Mouse (Mus musculus) 416B (cell line): ENCODE results near the gene Atp6v1fnb.
A peak's percentile ranks its signal among the peaks of the same experiment; 100 is the strongest.

ENCODE experiments used
- DNase-seq: peaks from one replicate; pipeline ENCODE4 v3.0.0; 2011; ENCODE audit warnings: low read depth

The Atp6v1fnb gene

GRCm38 (mm10) chr6:29471137-29471536 lies at the start of gene Atp6v1fnb:
TSS of gene Atp6v1fnb (plus strand) at chr6:29471437.
- no peak for DNase-seq

DNA sequence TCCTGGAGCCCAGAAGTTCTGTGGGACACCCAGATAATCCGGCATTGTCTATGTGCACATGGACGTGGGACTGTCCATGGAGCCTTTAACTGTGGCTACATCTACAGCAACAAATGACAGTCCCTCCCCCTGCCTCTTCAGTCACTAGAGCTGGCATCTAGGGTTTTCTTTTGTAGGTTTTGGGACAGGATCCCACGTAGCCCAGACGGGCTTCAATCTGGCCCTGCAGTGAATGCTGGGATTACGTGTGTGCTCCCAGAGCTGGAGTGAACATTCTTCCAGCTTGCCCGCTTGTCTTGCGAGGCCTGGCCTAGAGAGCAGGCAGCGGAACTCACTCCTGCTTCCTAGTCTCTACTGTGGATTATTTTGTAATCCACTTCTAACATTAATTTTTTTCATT lies 46.1 kb upstream of the Atp6v1fnb start:
- no peak for DNase-seq

- DNase-seq = no peak
Measured at GRCm38 (mm10) chr6:29426331-29426730, 44.9 kb upstream of the Atp6v1fnb start.

DNA sequence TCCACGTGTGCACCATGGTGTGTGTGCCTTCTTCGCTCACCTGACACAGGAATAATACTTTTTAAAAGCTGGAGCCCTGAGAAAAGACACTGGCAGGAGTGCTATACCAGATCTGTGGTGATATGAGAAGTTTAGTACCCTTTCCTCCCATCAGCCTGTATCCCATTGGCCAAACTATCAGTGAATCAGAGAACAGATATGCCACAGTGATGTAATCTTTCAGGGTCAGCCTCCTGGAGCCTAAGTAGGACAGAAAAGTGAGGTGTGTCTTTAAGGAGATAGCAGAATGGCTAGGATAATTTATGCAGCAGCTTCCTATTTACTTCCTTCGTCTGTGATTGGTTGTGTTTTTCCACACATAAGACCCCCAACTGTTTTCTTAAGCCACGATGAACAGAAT lies 43.1 kb upstream of the Atp6v1fnb start:
- no peak for DNase-seq

- DNase-seq = no peak
Measured at GRCm38 (mm10) chr6:29430681-29431420, 40.4 kb upstream of the Atp6v1fnb start.

GRCm38 (mm10) chr6:29431473-29431872 lies 39.8 kb upstream of the Atp6v1fnb start:
- DNase-seq = no peak

DNA sequence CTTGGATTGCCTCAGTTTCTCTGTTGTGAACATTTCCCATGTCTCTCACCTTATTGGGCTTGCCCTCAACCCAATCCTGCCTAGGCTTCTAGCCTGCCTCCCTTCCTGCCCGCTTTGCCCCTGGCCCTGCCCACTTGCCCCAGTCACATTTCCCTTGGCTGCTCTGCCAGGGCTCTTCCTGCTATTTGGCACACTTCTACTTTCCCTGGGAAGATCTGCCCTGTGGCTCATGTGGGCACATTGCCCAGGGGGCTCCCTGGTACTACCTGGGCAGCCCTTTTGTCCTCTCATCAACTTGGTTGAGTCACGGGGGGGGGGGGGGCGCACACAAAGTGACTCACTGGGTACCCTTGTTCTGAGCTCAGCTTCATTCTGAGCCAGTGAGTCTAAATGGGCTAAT lies 39.1 kb upstream of the Atp6v1fnb start:
- DNase-seq = no peak

DNA sequence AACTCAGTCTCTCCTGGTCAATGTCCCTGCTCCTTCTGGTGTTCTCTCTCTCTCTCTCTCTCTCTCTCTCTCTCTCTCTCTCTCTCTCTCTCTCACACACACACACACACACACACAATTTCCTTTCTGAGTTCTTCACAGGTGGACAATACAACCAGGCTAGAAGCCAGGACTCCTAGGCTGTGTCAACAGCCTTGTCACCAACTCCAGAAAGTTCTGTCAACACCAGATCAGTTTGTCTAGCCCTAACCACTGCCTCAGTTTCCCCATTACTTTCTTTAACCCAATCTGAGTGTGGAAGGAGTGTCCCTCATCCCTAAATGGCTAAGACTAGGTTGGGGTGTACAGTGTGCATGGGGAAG lies 38.6 kb upstream of the Atp6v1fnb start:
- DNase-seq = no peak

- no peak for DNase-seq
Measured at GRCm38 (mm10) chr6:29433038-29433803, 38.0 kb upstream of the Atp6v1fnb start, which contains the start of gene Flnc. TSS of gene Flnc (plus strand) at chr6:29433256.

DNA sequence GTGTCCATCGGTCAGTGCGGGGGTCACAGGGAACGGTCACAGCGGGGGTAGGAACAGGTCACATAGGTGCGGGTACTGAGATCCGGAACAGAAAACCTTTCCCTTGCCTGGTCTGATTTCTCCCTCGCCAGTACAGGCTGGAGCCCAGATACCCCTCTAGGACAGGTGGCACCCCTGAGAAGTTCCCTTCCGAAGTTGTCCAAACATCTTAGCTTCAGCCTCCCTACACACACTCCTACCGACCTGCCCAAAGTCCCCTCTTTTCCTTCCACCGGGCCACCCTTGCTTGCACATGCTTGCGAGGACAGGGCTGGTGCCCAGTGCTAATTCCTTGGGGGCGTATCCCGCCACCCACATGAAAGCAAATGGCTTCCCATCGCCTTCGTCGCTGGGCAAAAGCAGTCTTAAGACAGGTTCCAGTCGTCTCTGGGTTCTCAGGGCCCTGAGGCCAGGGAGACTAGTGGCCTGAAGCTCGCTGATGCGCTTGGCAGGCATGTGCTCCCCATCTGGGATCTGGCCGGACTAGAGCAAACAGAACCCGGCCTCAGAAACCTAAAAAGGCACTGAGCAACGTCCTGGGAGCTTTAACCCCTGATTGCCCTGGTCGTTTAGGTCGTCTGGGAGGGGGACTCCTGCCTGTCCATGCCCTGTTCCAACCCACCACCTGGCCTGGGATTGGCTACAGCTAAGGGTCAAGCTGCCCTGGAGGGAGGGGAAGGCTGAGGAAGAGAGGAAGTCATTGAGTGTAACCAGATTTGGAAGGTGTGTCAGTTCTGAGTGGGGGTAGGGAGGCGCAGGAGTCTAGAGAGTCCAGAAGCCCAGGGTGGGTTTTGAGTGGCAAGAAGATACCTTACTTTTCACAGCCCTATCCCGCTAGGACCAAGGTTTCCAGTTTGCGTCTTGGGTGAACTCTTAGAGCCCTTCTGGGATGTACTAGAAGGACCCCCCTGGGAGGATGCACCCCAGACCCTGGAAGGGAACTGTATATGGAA lies 37.1 kb upstream of the Atp6v1fnb start:
- no peak for DNase-seq

DNA sequence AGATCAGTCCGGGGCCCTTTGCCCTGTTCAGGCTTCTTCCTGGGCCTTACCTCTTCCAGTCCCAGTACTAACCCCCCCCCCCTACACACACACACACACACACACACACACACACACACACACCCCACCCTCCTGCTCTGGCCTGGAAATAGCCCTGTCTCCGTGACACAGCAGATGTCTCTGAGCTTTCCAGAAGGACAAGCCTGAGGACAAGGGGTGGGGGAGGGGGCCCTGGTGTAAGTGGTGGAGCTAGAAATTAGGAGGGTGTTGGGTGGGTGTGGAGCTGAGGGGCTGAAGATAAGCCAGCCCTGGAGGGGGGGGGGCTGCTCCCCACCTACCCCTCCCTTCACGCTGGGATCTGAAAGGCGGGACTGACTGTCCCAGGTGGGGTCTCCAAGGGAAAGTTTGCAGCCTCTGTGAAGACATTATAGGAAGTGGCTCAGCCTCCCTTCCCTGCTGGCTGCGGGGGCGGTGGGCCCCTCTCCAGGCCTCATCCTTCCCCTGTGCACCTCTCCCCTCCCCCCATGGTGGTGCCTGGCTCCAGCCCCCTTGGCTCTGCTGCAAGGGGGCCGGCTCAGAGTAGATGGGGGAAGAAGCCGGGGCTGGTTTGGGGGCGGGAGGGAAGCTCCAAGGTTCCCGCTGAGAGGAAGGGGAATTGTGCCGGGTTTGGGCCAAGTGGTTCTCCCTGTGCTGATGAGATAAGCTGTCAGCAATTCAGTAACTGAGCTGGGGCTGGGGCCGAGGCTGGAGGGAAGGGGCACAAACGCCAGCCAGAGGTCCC lies 36.1 kb upstream of the Atp6v1fnb start:
- DNase-seq = no peak

GRCm38 (mm10) chr6:29435940-29436451 lies 35.2 kb upstream of the Atp6v1fnb start:
- no peak for DNase-seq

DNA sequence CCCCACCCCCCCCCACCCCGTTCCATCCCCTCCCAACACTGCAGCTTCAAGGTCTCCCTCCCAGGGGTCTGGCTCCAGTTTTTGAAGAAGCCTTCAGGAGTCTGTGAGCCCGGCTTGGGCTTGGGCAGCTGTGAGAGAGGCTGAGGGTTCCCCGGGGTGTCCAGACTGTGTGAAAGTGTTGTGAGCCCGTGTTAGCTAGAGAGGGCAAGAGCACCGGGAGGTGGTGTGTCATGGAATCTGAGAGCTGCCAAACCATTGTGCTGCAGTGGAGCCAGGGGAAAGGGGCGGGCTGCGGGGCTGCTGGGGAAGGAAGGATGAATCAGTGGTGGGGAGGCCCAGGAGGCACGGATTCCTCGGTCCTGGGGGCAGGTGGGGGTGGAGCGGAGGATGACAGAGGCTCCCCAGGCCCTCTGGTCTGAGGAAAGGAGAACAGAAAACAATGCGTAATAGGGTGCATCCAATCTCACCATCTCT lies 34.7 kb upstream of the Atp6v1fnb start:
- DNase-seq = peak; percentile 41

DNA sequence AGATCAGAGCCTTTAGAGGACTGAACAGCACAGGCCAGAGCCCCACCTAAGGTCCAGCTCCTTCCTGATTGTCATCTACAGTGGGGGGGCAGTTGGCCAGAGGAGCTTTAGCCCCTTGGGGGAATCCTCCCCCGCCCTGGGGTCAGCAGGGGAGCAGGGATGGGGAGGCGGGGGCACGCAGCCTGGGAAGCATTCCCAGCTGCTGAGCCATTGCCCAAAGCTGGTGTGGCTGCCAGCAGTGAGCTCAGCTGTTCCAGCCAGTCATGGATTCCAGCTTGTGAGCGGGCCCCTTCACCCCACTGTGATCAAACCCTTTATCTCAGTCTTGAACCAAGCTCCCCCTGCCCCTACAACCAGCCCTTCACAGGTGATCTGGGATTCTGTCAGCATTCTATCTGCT lies 32.0 kb upstream of the Atp6v1fnb start:
- no peak for DNase-seq

DNA sequence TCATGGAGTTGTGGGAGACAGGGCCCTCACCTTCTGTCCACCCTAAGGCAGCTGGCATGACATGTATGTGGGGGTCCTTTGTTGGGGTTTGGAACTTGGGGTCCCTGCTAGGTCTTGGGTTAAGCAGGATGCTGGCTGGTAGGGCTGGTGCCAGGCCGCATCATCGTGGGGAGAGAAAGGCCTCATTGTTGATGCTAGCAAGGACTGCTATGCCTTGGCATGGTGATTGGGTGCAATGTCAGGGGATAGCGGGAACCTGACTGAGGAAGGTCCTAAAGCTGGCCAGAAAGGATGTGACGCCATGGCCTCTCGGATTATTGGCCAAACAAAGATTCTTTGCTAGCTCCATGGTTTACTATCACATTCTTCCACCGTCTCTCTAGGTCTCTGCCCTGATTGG lies 31.4 kb upstream of the Atp6v1fnb start:
- DNase-seq = no peak

GRCm38 (mm10) chr6:29444773-29445172 lies 26.5 kb upstream of the Atp6v1fnb start:
- peak; percentile 53 for DNase-seq

- no peak for DNase-seq
Measured at GRCm38 (mm10) chr6:29445354-29445753, 25.9 kb upstream of the Atp6v1fnb start.

DNA sequence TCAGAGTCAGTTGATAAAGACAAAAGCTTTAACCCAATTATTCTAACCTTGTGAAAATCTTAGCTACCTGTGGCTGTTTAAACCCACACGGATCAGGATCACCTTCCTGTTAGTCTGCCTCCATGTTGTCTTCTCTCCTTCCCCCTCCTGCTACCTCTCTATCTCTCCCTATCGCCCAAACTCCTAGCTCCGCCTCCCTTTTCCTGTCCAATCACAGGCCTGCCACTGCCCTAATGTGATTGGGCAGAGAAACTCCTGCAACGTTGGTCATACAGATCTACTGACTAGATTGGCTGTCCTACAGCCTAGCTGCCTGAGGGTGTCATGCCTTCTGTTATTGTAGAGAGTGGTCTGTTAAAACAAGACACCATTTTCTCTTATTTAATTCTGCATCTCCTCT lies 21.4 kb upstream of the Atp6v1fnb start:
- DNase-seq = peak; percentile 52

GRCm38 (mm10) chr6:29450667-29451066 lies 20.6 kb upstream of the Atp6v1fnb start:
- DNase-seq = no peak

GRCm38 (mm10) chr6:29461502-29461901 lies 9.7 kb upstream of the Atp6v1fnb start:
- no peak for DNase-seq

GRCm38 (mm10) chr6:29463388-29463787 lies 7.8 kb upstream of the Atp6v1fnb start:
- no peak for DNase-seq
